Mouse (Mus musculus): ENCODE results near the gene Lamb1. TPM values are rescaled to one million over a fixed set of nuclear protein-coding genes. Genes with fewer than 3 reads are reported as not detected.

Gene Lamb1
- polyA plus RNA-seq, 1 experiment from 2014 or later, result 4.9 TPM

DNA sequence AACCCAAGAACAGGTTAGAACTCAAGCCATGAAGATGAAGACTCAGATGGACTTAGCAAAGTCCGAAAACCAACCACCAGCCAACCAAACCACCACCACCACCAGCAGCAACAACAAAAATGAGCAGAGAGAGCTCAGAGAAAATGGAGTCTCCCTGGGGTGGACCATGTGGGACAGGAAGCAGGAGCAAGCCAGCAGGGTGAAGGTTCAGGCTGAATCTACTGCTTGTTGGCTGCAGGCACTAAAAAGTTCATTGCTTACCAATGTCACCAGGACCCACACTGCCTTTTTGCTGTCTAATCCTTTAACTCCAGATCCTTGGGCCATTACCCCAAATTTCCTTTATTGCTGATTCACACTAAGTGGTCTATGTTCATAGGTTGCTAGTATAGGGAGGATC, 32.4 kb upstream of the Lamb1 start:
- no peak for ATAC-seq (ENCODE audit: low read depth)

DNA sequence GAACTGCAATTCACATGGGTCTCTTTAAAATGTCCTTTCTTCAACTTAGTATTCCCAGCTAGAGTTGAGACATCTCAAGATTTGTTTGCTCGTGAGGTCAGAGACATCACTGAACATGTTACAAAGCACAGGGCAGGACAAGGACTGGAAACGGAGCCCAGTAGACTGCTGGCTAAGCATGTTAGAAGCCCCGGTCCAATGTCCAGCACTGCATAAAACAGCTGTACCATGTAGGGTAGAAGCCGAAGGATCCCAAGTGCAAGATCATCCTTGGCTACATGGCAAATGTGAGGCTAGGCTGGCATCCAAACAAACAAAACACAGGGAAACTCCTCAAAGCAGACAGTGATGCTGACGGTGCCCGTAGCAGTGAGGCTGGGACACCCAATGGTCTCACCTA, 30.0 kb upstream of the Lamb1 start:
- ATAC-seq (ENCODE audit: low read depth), result no peak
- Histone ChIP-seq H3K4me2 (ENCODE audit: low read depth, low read length) (no peak overlapping the region), H3K36me3 (ENCODE audit: control insufficient read depth, insufficient read depth, low read length) (no peaks in the 10 kb centered on the region), H3K27me3 (ENCODE audit: control insufficient read depth, insufficient read depth, low read length) (no peaks in the 10 kb centered on the region), H3K9me3 (ENCODE audit: control insufficient read depth, low read length) (no peaks in the 10 kb centered on the region), H3K4me1 (ENCODE audit: control insufficient read depth, insufficient read depth, low read length) (no peaks in the 10 kb centered on the region), H3K4me3 (ENCODE audit: low read depth, low read length) (no peak overlapping the region), H3K9ac (replicated peaks; ENCODE audit: low read depth, low read length) (no peak overlapping the region), H3K27ac (ENCODE audit: low read depth, low read length) (no peak overlapping the region)
- WGBS, result 94% methylated on average over 6 of the region's 6 CpGs

More for the DNA sequence above, 32.4 kb upstream of the Lamb1 start:
- no peak overlapping the region for H3K9ac ChIP-seq (replicated peaks; ENCODE audit: low read depth, low read length)
- no peaks in the 10 kb centered on the region for H3K36me3 ChIP-seq (ENCODE audit: control insufficient read depth, insufficient read depth, low read length)
- no peaks in the 10 kb centered on the region for H3K4me1 ChIP-seq (ENCODE audit: control insufficient read depth, insufficient read depth, low read length)
- H3K9me3 ChIP-seq (ENCODE audit: control insufficient read depth, low read length), result no peaks in the 10 kb centered on the region
- H3K4me2 ChIP-seq (ENCODE audit: low read depth, low read length), result no peak overlapping the region
- no peak overlapping the region for H3K4me3 ChIP-seq (ENCODE audit: low read depth, low read length)
- no peaks in the 10 kb centered on the region for H3K27me3 ChIP-seq (ENCODE audit: control insufficient read depth, insufficient read depth, low read length)
- no peak overlapping the region for H3K27ac ChIP-seq (ENCODE audit: low read depth, low read length)
- WGBS, result 100% methylated on average over 1 of the region's 1 CpGs

DNA sequence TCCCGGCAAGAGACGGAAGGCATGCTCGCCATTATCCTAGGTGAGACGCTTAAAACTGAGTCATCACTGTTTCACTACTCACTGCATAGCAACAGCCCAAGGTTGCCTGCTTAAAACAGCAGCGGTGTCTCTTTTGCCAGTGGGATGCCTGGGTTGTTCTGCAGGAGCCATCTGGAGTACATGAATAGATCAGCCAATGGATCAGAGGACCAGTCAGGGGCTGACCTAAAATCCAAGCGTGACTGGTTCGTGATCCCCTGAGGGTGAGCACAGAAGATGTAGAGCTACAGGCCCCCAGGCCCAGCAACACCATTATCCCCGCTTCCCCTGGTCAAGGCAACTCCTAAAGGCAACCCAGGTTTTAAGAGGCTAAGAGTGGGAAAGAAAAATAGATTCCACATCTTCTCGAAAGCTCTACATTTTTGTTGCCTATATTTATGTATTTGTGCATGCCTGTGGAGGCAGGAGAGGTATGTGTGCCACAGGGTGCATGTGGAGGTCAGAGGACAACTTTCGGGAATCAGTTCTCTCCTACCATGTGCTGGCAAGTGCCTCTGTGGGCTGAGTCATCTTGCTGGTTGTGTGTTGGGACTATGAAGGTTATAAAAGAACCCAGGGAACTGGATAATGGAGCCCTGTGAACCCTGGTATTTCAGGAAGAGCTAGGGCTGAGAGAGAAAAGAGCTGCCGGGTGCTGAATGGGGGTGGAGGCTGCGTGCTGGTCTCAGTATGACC, 28.0 kb upstream of the Lamb1 start:
- Histone ChIP-seq H3K27me3 (ENCODE audit: control insufficient read depth, insufficient read depth, low read length) (no peaks in the 10 kb centered on the region), H3K36me3 (ENCODE audit: control insufficient read depth, insufficient read depth, low read length) (no peaks in the 10 kb centered on the region), H3K4me1 (ENCODE audit: control insufficient read depth, insufficient read depth, low read length) (no peaks in the 10 kb centered on the region), H3K9ac (replicated peaks; ENCODE audit: low read depth, low read length) (no peak overlapping the region), H3K4me3 (ENCODE audit: low read depth, low read length) (no peak overlapping the region), H3K4me2 (ENCODE audit: low read depth, low read length) (no peak overlapping the region), H3K9me3 (ENCODE audit: control insufficient read depth, low read length) (no peaks in the 10 kb centered on the region), H3K27ac (ENCODE audit: low read depth, low read length) (no peak overlapping the region)
- whole genome bisulfite sequencing, result 60% methylated on average over 12 of the region's 12 CpGs
- no peak for ATAC-seq (ENCODE audit: low read depth)

DNA sequence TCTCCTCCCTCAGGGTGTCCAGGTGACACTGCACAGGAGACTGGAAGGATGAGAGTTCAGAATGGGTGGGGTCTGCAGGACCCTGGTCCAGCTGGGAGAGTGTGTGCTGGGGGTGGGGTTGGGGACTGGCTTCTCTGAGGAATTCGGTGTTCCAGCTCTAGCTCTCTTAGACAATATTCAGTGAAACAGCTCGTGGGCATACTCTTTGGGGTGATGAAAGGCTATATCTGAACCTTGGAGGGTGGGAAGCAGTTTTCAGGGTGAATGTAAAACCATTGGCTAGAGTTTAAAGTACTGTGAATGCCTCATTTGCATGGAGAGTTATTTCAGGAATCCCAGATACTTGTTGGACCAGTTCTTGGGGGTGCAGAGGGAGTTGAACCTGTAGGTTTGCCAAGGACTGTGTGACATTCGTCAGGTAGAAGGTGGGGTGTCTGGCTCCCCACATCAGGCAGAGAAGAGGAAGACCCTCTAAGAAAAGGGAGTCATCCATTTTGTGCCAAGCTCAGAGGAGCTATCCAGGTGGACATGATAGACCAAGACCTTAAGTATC, 25.9 kb upstream of the Lamb1 start:
- no peaks in the 10 kb centered on the region for H3K4me1 ChIP-seq (ENCODE audit: control insufficient read depth, insufficient read depth, low read length)
- 88% methylated on average over 3 of the region's 3 CpGs for WGBS
- H3K9me3 ChIP-seq (ENCODE audit: control insufficient read depth, low read length), result no peaks in the 10 kb centered on the region
- no peak overlapping the region for H3K4me2 ChIP-seq (ENCODE audit: low read depth, low read length)
- ATAC-seq (ENCODE audit: low read depth), result no peak
- H3K4me3 ChIP-seq (ENCODE audit: low read depth, low read length), result no peak overlapping the region
- H3K9ac ChIP-seq (replicated peaks; ENCODE audit: low read depth, low read length), result no peak overlapping the region
- no peak overlapping the region for H3K27ac ChIP-seq (ENCODE audit: low read depth, low read length)
- H3K27me3 ChIP-seq (ENCODE audit: control insufficient read depth, insufficient read depth, low read length), result no peaks in the 10 kb centered on the region
- no peaks in the 10 kb centered on the region for H3K36me3 ChIP-seq (ENCODE audit: control insufficient read depth, insufficient read depth, low read length)

DNA sequence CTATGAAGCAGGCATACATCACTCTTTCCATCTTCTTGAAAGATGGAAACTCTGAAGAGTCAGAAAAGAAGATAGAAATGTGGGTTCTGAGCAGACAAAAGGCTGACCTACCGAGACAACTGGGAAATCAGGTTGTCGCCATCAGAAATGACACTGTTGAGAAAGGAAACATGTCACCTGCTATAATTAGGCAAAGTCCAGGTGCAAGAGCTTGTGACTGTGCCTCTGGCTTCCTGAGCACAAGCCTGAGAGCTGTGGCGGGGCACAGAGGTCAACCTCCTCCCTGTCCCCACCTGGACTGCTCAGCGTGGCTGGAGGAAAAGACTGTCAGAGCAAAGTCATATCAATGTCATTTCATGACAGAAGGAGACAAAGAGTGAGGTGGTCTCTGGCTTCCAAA, 25.2 kb upstream of the Lamb1 start:
- H3K9ac ChIP-seq (replicated peaks; ENCODE audit: low read depth, low read length), result no peak overlapping the region
- no peak for ATAC-seq (ENCODE audit: low read depth)
- no peak overlapping the region for H3K4me3 ChIP-seq (ENCODE audit: low read depth, low read length)
- no peaks in the 10 kb centered on the region for H3K27me3 ChIP-seq (ENCODE audit: control insufficient read depth, insufficient read depth, low read length)
- H3K9me3 ChIP-seq (ENCODE audit: control insufficient read depth, low read length), result no peaks in the 10 kb centered on the region
- WGBS, result 89% methylated on average over 4 of the region's 4 CpGs
- no peak overlapping the region for H3K27ac ChIP-seq (ENCODE audit: low read depth, low read length)
- no peaks in the 10 kb centered on the region for H3K4me1 ChIP-seq (ENCODE audit: control insufficient read depth, insufficient read depth, low read length)
- no peak overlapping the region for H3K4me2 ChIP-seq (ENCODE audit: low read depth, low read length)
- H3K36me3 ChIP-seq (ENCODE audit: control insufficient read depth, insufficient read depth, low read length), result no peaks in the 10 kb centered on the region

DNA sequence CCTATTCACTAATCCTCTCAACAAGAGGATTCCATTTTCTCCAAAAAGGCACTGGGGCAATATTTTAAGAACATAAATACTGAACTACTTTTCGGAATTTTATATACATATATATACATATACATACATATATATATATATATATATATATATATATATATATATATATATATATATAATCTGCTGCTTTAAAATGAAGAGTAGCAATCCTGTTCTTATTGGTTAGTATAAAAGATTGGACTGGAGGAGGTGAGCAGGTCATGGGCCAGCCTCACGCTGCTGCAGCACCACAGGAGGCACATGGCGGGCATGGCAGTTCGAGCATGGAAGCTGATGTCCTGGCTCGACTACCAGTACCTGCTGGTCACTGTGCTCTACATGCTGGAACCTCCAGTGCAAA, 24.6 kb upstream of the Lamb1 start, which contains the start of gene Gm6993:
Gene Gm6993, plus strand, starts transcription at position 301 of the 400 bp plus-strand sequence.
- Histone ChIP-seq H3K4me1 (ENCODE audit: control insufficient read depth, insufficient read depth, low read length) (no peaks in the 10 kb centered on the region), H3K4me2 (ENCODE audit: low read depth, low read length) (no peak within 1 kb of the TSS), H3K27me3 (ENCODE audit: control insufficient read depth, insufficient read depth, low read length) (no peaks in the 10 kb centered on the region), H3K36me3 (ENCODE audit: control insufficient read depth, insufficient read depth, low read length) (no peaks in the 10 kb centered on the region), H3K4me3 (ENCODE audit: low read depth, low read length) (no peak within 1 kb of the TSS), H3K9me3 (ENCODE audit: control insufficient read depth, low read length) (no peaks in the 10 kb centered on the region), H3K9ac (replicated peaks; ENCODE audit: low read depth, low read length) (no peak within 1 kb of the TSS), H3K27ac (ENCODE audit: low read depth, low read length) (no peak within 1 kb of the TSS)
- WGBS, result 91% methylated on average over 5 of the region's 5 CpGs
- ATAC-seq (ENCODE audit: low read depth), result no peak

DNA sequence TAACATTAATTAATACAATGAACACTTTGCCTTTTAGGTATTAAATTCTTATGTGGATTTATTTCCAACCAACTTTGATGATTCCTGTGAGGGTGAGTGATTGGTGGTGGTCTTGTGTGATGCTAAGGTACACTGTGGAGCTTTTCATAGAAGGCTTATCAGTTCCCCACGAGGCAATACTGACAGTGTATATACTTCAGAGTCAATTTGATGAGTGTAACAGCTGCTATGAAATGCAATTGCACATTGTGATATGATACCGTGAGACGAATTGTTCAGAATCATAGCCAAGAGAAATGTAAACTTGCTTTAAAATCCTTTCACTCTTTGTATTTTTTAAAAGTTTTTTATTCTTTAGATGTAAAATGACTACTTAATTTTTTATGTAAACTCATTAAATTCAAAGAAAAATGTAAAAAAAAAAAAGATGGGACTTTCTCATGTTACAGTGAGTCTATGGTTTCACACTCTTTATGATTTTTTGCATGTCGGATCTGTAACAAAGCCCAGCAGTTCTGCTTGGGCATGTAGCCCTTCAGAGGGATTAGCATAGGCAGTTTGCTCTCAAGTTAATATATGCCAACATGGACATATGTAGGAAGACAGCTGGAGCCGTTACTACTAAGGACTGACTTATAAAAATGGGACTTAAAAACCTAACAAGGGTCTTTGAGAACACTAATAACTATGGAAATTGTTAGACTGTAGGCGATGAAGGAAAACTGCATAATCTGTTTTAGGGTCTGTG, 23.3 kb upstream of the Lamb1 start:
- Histone ChIP-seq H3K27me3 (ENCODE audit: control insufficient read depth, insufficient read depth, low read length) (no peaks in the 10 kb centered on the region), H3K9me3 (ENCODE audit: control insufficient read depth, low read length) (no peaks in the 10 kb centered on the region), H3K27ac (ENCODE audit: low read depth, low read length) (no peak overlapping the region), H3K36me3 (ENCODE audit: control insufficient read depth, insufficient read depth, low read length) (no peaks in the 10 kb centered on the region), H3K4me2 (ENCODE audit: low read depth, low read length) (no peak overlapping the region), H3K4me1 (ENCODE audit: control insufficient read depth, insufficient read depth, low read length) (no peaks in the 10 kb centered on the region), H3K4me3 (ENCODE audit: low read depth, low read length) (no peak overlapping the region), H3K9ac (replicated peaks; ENCODE audit: low read depth, low read length) (no peak overlapping the region)
- ATAC-seq (ENCODE audit: low read depth), result no peak
- 80% methylated on average over 6 of the region's 6 CpGs for WGBS

DNA sequence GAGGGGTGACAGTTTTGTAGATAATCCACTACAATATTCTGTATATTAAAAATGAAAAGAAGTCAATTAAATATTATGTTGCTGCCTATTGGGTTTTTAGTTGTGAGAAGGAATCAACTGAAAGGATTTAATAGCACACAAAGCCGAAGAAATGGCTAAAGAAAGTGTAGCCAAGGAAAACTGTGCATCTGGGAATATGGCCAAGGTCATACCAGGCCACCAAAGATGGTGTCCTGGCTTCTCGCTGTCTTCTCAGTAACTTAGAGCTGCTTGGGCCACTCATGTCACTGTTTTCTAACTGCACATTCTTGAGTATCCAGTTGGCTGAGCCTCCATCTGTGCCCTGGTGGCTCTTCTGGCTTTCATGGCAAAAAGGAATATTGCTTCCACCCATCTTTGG, 21.0 kb upstream of the Lamb1 start:
- Histone ChIP-seq H3K36me3 (ENCODE audit: control insufficient read depth, insufficient read depth, low read length) (no peaks in the 10 kb centered on the region), H3K9me3 (ENCODE audit: control insufficient read depth, low read length) (no peaks in the 10 kb centered on the region), H3K27me3 (ENCODE audit: control insufficient read depth, insufficient read depth, low read length) (no peaks in the 10 kb centered on the region), H3K4me1 (ENCODE audit: control insufficient read depth, insufficient read depth, low read length) (no peaks in the 10 kb centered on the region), H3K27ac (ENCODE audit: low read depth, low read length) (no peak overlapping the region), H3K9ac (replicated peaks; ENCODE audit: low read depth, low read length) (no peak overlapping the region), H3K4me2 (ENCODE audit: low read depth, low read length) (no peak overlapping the region), H3K4me3 (ENCODE audit: low read depth, low read length) (no peak overlapping the region)
- no peak for ATAC-seq (ENCODE audit: low read depth)
- 85% methylated on average over 2 of the region's 2 CpGs for WGBS

DNA sequence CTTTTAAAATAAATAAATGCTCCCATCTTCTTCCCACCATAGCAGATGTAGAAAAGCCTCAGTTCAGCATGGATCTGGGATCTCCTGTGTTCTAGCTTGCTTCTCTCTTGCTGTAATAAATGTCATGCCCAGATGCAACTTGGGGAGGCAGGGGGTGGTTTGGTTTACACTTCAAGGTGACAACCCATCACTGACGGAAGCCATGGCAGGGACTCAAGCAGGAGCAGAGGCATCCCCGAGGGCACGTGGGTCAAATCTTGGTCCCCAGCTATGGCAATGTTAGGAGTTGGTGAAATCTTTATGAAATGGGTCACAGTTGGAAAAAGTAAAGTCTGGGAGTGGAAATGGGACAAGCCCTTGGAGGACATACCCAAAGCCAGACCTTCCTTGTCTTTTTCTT, 20.3 kb upstream of the Lamb1 start:
- no peak for ATAC-seq (ENCODE audit: low read depth)
- H3K4me1 ChIP-seq (ENCODE audit: control insufficient read depth, insufficient read depth, low read length), result no peaks in the 10 kb centered on the region
- 93% methylated on average over 3 of the region's 3 CpGs for WGBS
- H3K9me3 ChIP-seq (ENCODE audit: control insufficient read depth, low read length), result no peaks in the 10 kb centered on the region
- H3K9ac ChIP-seq (replicated peaks; ENCODE audit: low read depth, low read length), result no peak overlapping the region
- no peak overlapping the region for H3K27ac ChIP-seq (ENCODE audit: low read depth, low read length)
- H3K4me3 ChIP-seq (ENCODE audit: low read depth, low read length), result no peak overlapping the region
- no peaks in the 10 kb centered on the region for H3K36me3 ChIP-seq (ENCODE audit: control insufficient read depth, insufficient read depth, low read length)
- no peak overlapping the region for H3K4me2 ChIP-seq (ENCODE audit: low read depth, low read length)
- H3K27me3 ChIP-seq (ENCODE audit: control insufficient read depth, insufficient read depth, low read length), result no peaks in the 10 kb centered on the region
